Mouse (Mus musculus): ENCODE data around the gene Rai14. TPM values are rescaled to one million over a fixed set of nuclear protein-coding genes. Genes with fewer than 3 reads are reported as not detected.

The Rai14 gene
- polyA plus RNA-seq, 1 experiment from 2014 or later = 15.3 TPM

- ATAC-seq (ENCODE audit: extremely low read depth, insufficient number of reproducible peaks, low FRiP score, low TSS enrichment) = no peak
- no peaks in the 10 kb centered on the region for H3K27me3 ChIP-seq (replicated peaks)
- H3K4me2 ChIP-seq = no peak overlapping the region
- no peaks in the 10 kb centered on the region for H3K36me3 ChIP-seq
- no peak overlapping the region for H3K9ac ChIP-seq
- H3K4me3 ChIP-seq = no peak overlapping the region
- no peaks in the 10 kb centered on the region for H3K4me1 ChIP-seq
- H3K9me3 ChIP-seq = no peaks in the 10 kb centered on the region
- WGBS = 37% methylated on average over 4 of the region's 4 CpGs
- no peak overlapping the region for H3K27ac ChIP-seq (replicated peaks)
Observed at GRCm38 (mm10) chr15:10531352-10531751, 183.1 kb downstream of the Rai14 start.

DNA sequence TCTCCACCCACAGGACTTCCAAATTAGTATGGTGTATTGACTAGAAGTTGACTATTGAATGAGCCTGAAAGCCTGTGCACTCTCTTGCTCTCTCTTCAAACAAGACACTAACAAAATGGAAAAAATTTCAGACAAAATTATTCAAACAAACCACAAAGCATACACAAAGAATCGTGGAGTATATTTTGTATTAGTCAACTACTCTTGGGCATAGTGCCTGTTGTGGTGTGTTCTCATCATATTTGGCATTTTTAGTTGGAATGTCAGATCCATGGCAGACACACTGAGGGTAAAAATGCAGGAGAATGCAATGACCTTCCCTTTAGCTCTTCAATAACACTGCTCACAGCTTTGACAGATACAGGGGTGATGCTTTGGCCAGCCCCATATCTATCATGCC is 188.5 kb downstream of the Rai14 start:
- H3K27ac ChIP-seq (replicated peaks) = no peak overlapping the region
- H3K4me2 ChIP-seq = no peak overlapping the region
- H3K9ac ChIP-seq = no peak overlapping the region
- H3K9me3 ChIP-seq = no peaks in the 10 kb centered on the region
- no peak overlapping the region for H3K4me3 ChIP-seq
- WGBS = 67% methylated on average over 1 of the region's 1 CpGs
- no peak for ATAC-seq (ENCODE audit: extremely low read depth, insufficient number of reproducible peaks, low FRiP score, low TSS enrichment)
- H3K4me1 ChIP-seq = no peaks in the 10 kb centered on the region
- H3K36me3 ChIP-seq = no peaks in the 10 kb centered on the region
- H3K27me3 ChIP-seq (replicated peaks) = no peaks in the 10 kb centered on the region

Other genes with a start within 250 kb of the Rai14 start
- gene Dnajc21, start 244.1 kb downstream of the Rai14 start, polyA plus RNA-seq (2015; fragmentation: Nextera tagmentation; extraction: Ambion mirVana) = 5.8 and 7.1 TPM in 2 replicates
- gene Brix1, start 228.7 kb downstream of the Rai14 start, polyA plus RNA-seq (2015; fragmentation: Nextera tagmentation; extraction: Ambion mirVana) = 60.4 and 63.2 TPM in 2 replicates
- 18.9 and 23.1 TPM in 2 replicates for gene Rad1, start 228.6 kb downstream of the Rai14 start, polyA plus RNA-seq (2015; fragmentation: Nextera tagmentation; extraction: Ambion mirVana)
- not detected in 2 replicates for gene Ttc23l, start 156.0 kb downstream of the Rai14 start, polyA plus RNA-seq (2015; fragmentation: Nextera tagmentation; extraction: Ambion mirVana)
- 0.08 and 0.16 TPM in 2 replicates for gene C1qtnf3, start 237.7 kb upstream of the Rai14 start, polyA plus RNA-seq (2015; fragmentation: Nextera tagmentation; extraction: Ambion mirVana)